Mouse (Mus musculus): ENCODE results near the gene Krtap4-1. TPM values are rescaled to one million over a fixed set of nuclear protein-coding genes. Genes with fewer than 3 reads are reported as not detected.
"Not testable (repeated sequence)": the region's sequence is repeated elsewhere in the genome, so short reads cannot be mapped to it uniquely, and the experiment has no call there.

Gene Krtap4-1
- polyA plus RNA-seq, 1 experiment from 2014 or later = not detected

DNA sequence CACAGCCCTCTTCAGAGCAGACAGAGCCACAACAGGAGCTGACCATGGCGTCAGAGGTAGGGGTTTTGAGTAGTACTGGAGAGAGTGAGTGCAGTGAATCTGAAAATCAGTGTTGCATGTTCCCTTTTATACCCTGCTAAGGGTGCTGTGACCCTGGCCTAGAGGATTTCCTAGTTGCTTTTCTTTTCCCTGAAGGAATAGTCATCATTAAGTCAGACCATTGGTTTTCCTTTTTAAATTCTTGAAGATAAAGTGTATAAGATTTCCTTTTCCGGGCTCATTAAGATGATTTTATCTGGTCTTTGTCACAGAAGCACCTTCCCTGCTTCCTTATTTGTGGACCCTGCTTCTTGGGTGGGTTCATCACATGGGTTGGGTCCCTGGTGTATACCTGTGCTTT is 22.1 kb upstream of the Krtap4-1 start, which contains the start of gene Gm11555:
Gene Gm11555, minus strand, starts transcription at position 101 of the 400 bp plus-strand sequence.
- Histone ChIP-seq H3K9me3 (ENCODE audit: control insufficient read depth, low read length) (no peaks in the 10 kb centered on the region), H3K9ac (ENCODE audit: low read length) (no peak within 1 kb of the TSS), H3K4me3 (ENCODE audit: low read depth, low read length) (no peak within 1 kb of the TSS), H3K36me3 (ENCODE audit: control insufficient read depth, insufficient read depth, low read length) (no peaks in the 10 kb centered on the region), H3K4me1 (replicated peaks; ENCODE audit: control insufficient read depth, insufficient read depth) (no peaks in the 10 kb centered on the region), H3K27ac (replicated peaks) (no peak within 1 kb of the TSS), H3K4me2 (replicated peaks; ENCODE audit: low read depth) (no peak within 1 kb of the TSS), H3K27me3 (ENCODE audit: control insufficient read depth, insufficient read depth, low read length) (no peaks in the 10 kb centered on the region)
- ATAC-seq (ENCODE audit: low FRiP score, low TSS enrichment) (no peak), DNase-seq (ENCODE audit: low spot score) (no peak)
- WGBS = 92% methylated on average over 2 of the region's 2 CpGs
- no peak for TF ChIP-seq EP300 (optimal IDR thresholded peaks at IDR 0.05)

DNA sequence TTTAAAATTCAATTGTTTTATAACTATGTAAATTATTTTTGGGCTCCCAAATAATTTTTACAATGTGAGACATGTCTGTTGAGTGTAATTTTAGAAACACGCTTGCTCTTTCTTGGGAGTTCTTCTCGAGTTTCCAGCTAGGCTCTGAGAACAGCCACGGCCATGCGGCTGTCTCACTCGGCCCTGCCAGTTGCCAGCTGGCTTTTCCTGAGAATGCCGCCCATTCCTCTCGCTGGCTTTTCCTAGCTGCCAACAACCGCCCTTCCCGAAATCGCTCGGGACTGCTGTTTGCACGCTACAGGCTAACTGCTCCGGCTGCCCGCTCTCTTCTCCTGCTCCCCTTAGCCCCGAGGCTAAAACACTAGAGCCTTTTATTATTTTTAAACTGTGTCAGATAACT is 18.4 kb upstream of the Krtap4-1 start:
- TF ChIP-seq CTCF (IDR thresholded peaks at IDR 0.05; ENCODE audit: low read depth) (no peak), EP300 (optimal IDR thresholded peaks at IDR 0.05) (no peak)
- ATAC-seq (ENCODE audit: low FRiP score, low TSS enrichment) (no peak), DNase-seq (ENCODE audit: low spot score) (no peak)
- 90% methylated on average over 15 of the region's 15 CpGs for WGBS
- H3K4me2 ChIP-seq (replicated peaks; ENCODE audit: low read depth) = no peak overlapping the region
- no peaks in the 10 kb centered on the region for H3K4me1 ChIP-seq (replicated peaks; ENCODE audit: control insufficient read depth, insufficient read depth)
- no peaks in the 10 kb centered on the region for H3K27me3 ChIP-seq (ENCODE audit: control insufficient read depth, insufficient read depth, low read length)
- no peak overlapping the region for H3K9ac ChIP-seq (ENCODE audit: low read length)
- H3K27ac ChIP-seq (replicated peaks) = no peak overlapping the region
- no peaks in the 10 kb centered on the region for H3K36me3 ChIP-seq (ENCODE audit: control insufficient read depth, insufficient read depth, low read length)
- H3K9me3 ChIP-seq (ENCODE audit: control insufficient read depth, low read length) = no peaks in the 10 kb centered on the region
- no peak overlapping the region for H3K4me3 ChIP-seq (ENCODE audit: low read depth, low read length)

- no peaks in the 10 kb centered on the region for H3K36me3 ChIP-seq (ENCODE audit: control insufficient read depth, insufficient read depth, low read length)
- ATAC-seq (ENCODE audit: low FRiP score, low TSS enrichment) = no peak
Measured at GRCm38 (mm10) chr11:99644351-99644750, 16.3 kb upstream of the Krtap4-1 start.

GRCm38 (mm10) chr11:99643635-99644139 is 15.6 kb upstream of the Krtap4-1 start, which contains the start of gene Krtap4-7:
Gene Krtap4-7, minus strand, starts transcription at chr11:99644089.
- H3K27ac ChIP-seq (replicated peaks); DNase-seq (ENCODE audit: low spot score); ATAC-seq (ENCODE audit: low FRiP score, low TSS enrichment); H3K36me3 ChIP-seq (ENCODE audit: control insufficient read depth, insufficient read depth, low read length); H3K27me3 ChIP-seq (ENCODE audit: control insufficient read depth, insufficient read depth, low read length); H3K4me3 ChIP-seq (ENCODE audit: low read depth, low read length); H3K4me2 ChIP-seq (replicated peaks; ENCODE audit: low read depth); H3K9me3 ChIP-seq (ENCODE audit: control insufficient read depth, low read length); H3K4me1 ChIP-seq (replicated peaks; ENCODE audit: control insufficient read depth, insufficient read depth); H3K9ac ChIP-seq (ENCODE audit: low read length): not testable (repeated sequence)
- 82% methylated on average over 9 of the region's 9 CpGs for WGBS

More at GRCm38 (mm10) chr11:99644351-99644750, 16.3 kb upstream of the Krtap4-1 start:
- 62% methylated on average over 3 of the region's 3 CpGs for WGBS
- H3K4me2 ChIP-seq (replicated peaks; ENCODE audit: low read depth) = no peak overlapping the region
- H3K27me3 ChIP-seq (ENCODE audit: control insufficient read depth, insufficient read depth, low read length) = no peaks in the 10 kb centered on the region
- no peak for DNase-seq (ENCODE audit: low spot score)
- H3K27ac ChIP-seq (replicated peaks) = no peak overlapping the region
- no peak overlapping the region for H3K4me3 ChIP-seq (ENCODE audit: low read depth, low read length)
- no peaks in the 10 kb centered on the region for H3K9me3 ChIP-seq (ENCODE audit: control insufficient read depth, low read length)
- no peak overlapping the region for H3K9ac ChIP-seq (ENCODE audit: low read length)
- H3K4me1 ChIP-seq (replicated peaks; ENCODE audit: control insufficient read depth, insufficient read depth) = no peaks in the 10 kb centered on the region
- TF ChIP-seq CTCF (IDR thresholded peaks at IDR 0.05; ENCODE audit: low read depth) (no peak), EP300 (optimal IDR thresholded peaks at IDR 0.05) (no peak)

DNA sequence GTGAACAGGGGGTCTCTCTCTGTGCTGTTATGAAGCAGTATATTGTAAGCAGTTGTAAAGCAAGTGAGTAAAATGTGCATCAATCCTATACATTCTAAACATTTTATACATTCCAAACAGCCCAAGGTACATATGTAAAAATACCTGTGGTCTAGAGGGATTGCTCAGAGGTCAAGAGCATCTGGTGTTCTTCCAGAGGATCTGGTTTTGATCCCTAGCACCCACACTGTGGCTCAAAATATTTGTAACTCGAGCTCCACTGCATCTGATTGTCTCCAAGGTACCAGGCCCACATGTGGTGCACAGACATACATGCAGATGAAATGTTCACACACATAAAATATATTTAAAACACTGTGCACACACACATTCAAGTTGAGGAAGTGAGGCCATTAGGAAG is 12.9 kb upstream of the Krtap4-1 start:
- no peaks in the 10 kb centered on the region for H3K4me1 ChIP-seq (replicated peaks; ENCODE audit: control insufficient read depth, insufficient read depth)
- no peaks in the 10 kb centered on the region for H3K27me3 ChIP-seq (ENCODE audit: control insufficient read depth, insufficient read depth, low read length)
- H3K4me3 ChIP-seq (ENCODE audit: low read depth, low read length) = no peak overlapping the region
- TF ChIP-seq CTCF (IDR thresholded peaks at IDR 0.05; ENCODE audit: low read depth) (no peak), EP300 (optimal IDR thresholded peaks at IDR 0.05) (no peak)
- 25% methylated on average over 1 of the region's 1 CpGs for WGBS
- no peak overlapping the region for H3K9ac ChIP-seq (ENCODE audit: low read length)
- DNase-seq (ENCODE audit: low spot score) (no peak), ATAC-seq (ENCODE audit: low FRiP score, low TSS enrichment) (no peak)
- no peaks in the 10 kb centered on the region for H3K36me3 ChIP-seq (ENCODE audit: control insufficient read depth, insufficient read depth, low read length)
- no peak overlapping the region for H3K4me2 ChIP-seq (replicated peaks; ENCODE audit: low read depth)
- H3K27ac ChIP-seq (replicated peaks) = no peak overlapping the region
- H3K9me3 ChIP-seq (ENCODE audit: control insufficient read depth, low read length) = no peaks in the 10 kb centered on the region

DNA sequence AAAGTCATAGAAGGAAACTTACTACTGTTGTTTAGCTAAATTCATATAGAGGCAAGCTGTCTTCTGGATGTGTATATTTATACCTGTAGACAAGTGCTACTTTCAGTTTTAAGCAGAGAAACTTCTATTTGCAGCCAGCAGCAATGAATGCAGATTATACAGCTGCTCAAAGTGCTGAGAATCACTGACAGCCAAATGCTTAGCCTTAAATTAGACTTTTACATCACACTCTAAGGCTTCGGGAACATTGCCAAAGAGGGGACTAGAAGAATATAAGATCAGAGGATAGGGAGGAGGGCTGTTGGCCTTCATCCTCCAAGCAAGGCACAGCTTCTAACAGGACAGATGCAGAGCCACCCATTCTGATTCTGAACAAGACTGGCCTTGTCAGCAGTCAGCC is 9.0 kb upstream of the Krtap4-1 start:
- ATAC-seq (ENCODE audit: low FRiP score, low TSS enrichment) (no peak), DNase-seq (ENCODE audit: low spot score) (no peak)
- WGBS = 56% methylated on average over 1 of the region's 1 CpGs
- no peaks in the 10 kb centered on the region for H3K4me1 ChIP-seq (replicated peaks; ENCODE audit: control insufficient read depth, insufficient read depth)
- no peaks in the 10 kb centered on the region for H3K9me3 ChIP-seq (ENCODE audit: control insufficient read depth, low read length)
- H3K9ac ChIP-seq (ENCODE audit: low read length) = no peak overlapping the region
- H3K4me3 ChIP-seq (ENCODE audit: low read depth, low read length) = no peak overlapping the region
- H3K27me3 ChIP-seq (ENCODE audit: control insufficient read depth, insufficient read depth, low read length) = no peaks in the 10 kb centered on the region
- no peak overlapping the region for H3K27ac ChIP-seq (replicated peaks)
- H3K36me3 ChIP-seq (ENCODE audit: control insufficient read depth, insufficient read depth, low read length) = no peaks in the 10 kb centered on the region
- no peak for TF ChIP-seq CTCF (IDR thresholded peaks at IDR 0.05; ENCODE audit: low read depth)
- H3K4me2 ChIP-seq (replicated peaks; ENCODE audit: low read depth) = no peak overlapping the region

Measured in stomach, postnatal 0 days (tissue).